In genomic region chr6:52443112-52443984, GRCm38 (mm10) we compare ENCODE assay signal across 10 mouse cellular contexts.
DNase-seq lines count a peak whose midpoint lies in the region; ATAC-seq and TF ChIP-seq lines count a peak whose summit lies in the region.
"Had no signal": no experiment of that assay in that cellular context is flagged by ENCODE, and none has a peak within 500 bp of the region (broad histone marks: within the 10 kb centered on the region; RNA-seq: fewer than 3 reads in every experiment).

No protein-coding gene starts in this region.

- peaks cover 4% of the 10 kb centered on the region; the same call in 1 of the 2 replicates for H3K4me1 ChIP-seq in forebrain, embryonic 11.5 days (replicated peaks; ENCODE audit: control insufficient read depth, insufficient read depth, low read length)

- peak overlapping the region; percentile 40 for H3K4me3 ChIP-seq in layer of hippocampus, adult 2 months
- H3K4me3 ChIP-seq in forebrain, embryonic 11.5 days (ENCODE audit: low read depth, low read length), result no peak overlapping the region

- H3K9me3 ChIP-seq in forebrain, embryonic 11.5 days (ENCODE audit: control insufficient read depth, low read length), result no peaks in the 10 kb centered on the region

- H3K9ac ChIP-seq in forebrain, embryonic 11.5 days (ENCODE audit: low read length), result no peak overlapping the region

- H3K36me3 ChIP-seq in forebrain, embryonic 11.5 days (ENCODE audit: control insufficient read depth, insufficient read depth, low read length), result no peaks in the 10 kb centered on the region

- no peak for ATAC-seq in forebrain, embryonic 11.5 days (replicated peaks; ENCODE audit: low FRiP score)

- H3K27me3 ChIP-seq in forebrain, embryonic 11.5 days (ENCODE audit: control insufficient read depth, insufficient read depth, low read length), result 0 out of 2 replicates have a peak, but pooled peaks cover 2% of the 10 kb centered on the region

- no peak for TF ChIP-seq CTCF in layer of hippocampus, adult 2 months (conservative IDR thresholded peaks at IDR 0.05)

- 34% methylated on average over 24 of the region's 24 CpGs for WGBS in forebrain, embryonic 11.5 days
- 24% methylated on average over 24 of the region's 24 CpGs for whole genome bisulfite sequencing in large intestine, adult 2 months

- H3K27ac ChIP-seq in layer of hippocampus, adult 2 months, result no peak overlapping the region
- H3K27ac ChIP-seq in forebrain, embryonic 11.5 days (ENCODE audit: low read depth, low read length), result no peak overlapping the region
- H3K27ac ChIP-seq: macrophage had no signal

- peak overlapping the region; percentile 18; the same call in 1 of the 2 replicates for H3K4me2 ChIP-seq in forebrain, embryonic 11.5 days (ENCODE audit: low read depth, low read length, severe bottlenecking)

- no peak for DNase-seq in layer of hippocampus, adult 2 months (ENCODE audit: low spot score in 2 of 2)
- no peak for DNase-seq in layer of hippocampus, adult 11-12 months (ENCODE audit: low spot score)
- peak; percentile 53 for DNase-seq in forebrain, embryonic 11.5 days (ENCODE audit: low spot score)
- DNase-seq in large intestine, adult 2 months (ENCODE audit: low read depth, low spot score), result peak; percentile 67
- DNase-seq in right cerebral cortex, adult 2 months (ENCODE audit: low spot score in 2 of 2), result peak; percentile 46 to 54
- DNase-seq in spleen, postnatal 10 days (ENCODE audit: low spot score in 2 of 2), result no peak
- DNase-seq in cerebellum, postnatal 4 days (ENCODE audit: low spot score in 2 of 2), result no peak
- DNase-seq in adrenal gland, postnatal 14 days, result no peak
- DNase-seq: gastrocnemius, postnatal 25 days had no signal

Comparison
In these comparisons a context has a peak if more than half of its experiments do, and no peak if none do; other contexts are left out.
1. DNase-seq: peak in forebrain, embryonic 11.5 days (single experiment), large intestine, adult 2 months (single experiment) and right cerebral cortex, adult 2 months (2 of 2); none in layer of hippocampus, adult 2 months (0 of 2), layer of hippocampus, adult 11-12 months (single experiment), spleen, postnatal 10 days (0 of 2), cerebellum, postnatal 4 days (0 of 2) and adrenal gland, postnatal 14 days (single experiment).